Mouse (Mus musculus) frontal cortex, postnatal 14 days (tissue): ENCODE data around the gene Entpd3.
A peak's percentile ranks its signal among the peaks of the same experiment; 100 is the strongest.

Source experiments
- DNase-seq, 2 experiments: peaks; one replicate each; pipeline ENCODE4 v3.0.0; 2022; ENCODE audit warnings: low spot score in 2 of 2

The Entpd3 gene

GRCm38 (mm10) chr9:120539662-120540251 is at the start of gene Entpd3:
Entpd3 (plus strand) TSS chr9:120539818.
- peak in 1 of 2 experiments; percentile 20 for DNase-seq

GRCm38 (mm10) chr9:120491509-120491908 is 48.1 kb upstream of the Entpd3 start:
- no peak for DNase-seq

DNA sequence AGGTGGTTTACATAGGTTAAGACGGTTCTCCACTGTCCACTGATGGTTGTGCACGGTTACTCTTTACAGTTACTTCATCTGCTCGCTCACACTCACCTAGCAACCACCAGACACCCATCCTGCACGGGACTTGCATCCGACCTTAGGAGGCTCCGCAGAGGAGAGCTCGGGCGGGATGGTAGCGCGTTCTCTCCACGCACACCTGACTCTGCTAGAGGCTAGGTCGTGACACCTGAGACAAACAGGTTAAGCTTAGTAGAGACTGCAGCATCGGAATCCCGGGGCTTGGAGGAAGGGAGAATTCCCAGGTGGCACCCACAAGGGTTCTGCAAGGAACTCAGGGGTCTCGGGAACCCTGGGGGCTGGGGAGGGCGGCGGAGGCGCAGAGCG is 47.6 kb upstream of the Entpd3 start, which contains the start of gene Eif1b:
Eif1b (plus strand) TSS at position 223 of the 390 bp plus-strand sequence.
- no peak for DNase-seq

DNA sequence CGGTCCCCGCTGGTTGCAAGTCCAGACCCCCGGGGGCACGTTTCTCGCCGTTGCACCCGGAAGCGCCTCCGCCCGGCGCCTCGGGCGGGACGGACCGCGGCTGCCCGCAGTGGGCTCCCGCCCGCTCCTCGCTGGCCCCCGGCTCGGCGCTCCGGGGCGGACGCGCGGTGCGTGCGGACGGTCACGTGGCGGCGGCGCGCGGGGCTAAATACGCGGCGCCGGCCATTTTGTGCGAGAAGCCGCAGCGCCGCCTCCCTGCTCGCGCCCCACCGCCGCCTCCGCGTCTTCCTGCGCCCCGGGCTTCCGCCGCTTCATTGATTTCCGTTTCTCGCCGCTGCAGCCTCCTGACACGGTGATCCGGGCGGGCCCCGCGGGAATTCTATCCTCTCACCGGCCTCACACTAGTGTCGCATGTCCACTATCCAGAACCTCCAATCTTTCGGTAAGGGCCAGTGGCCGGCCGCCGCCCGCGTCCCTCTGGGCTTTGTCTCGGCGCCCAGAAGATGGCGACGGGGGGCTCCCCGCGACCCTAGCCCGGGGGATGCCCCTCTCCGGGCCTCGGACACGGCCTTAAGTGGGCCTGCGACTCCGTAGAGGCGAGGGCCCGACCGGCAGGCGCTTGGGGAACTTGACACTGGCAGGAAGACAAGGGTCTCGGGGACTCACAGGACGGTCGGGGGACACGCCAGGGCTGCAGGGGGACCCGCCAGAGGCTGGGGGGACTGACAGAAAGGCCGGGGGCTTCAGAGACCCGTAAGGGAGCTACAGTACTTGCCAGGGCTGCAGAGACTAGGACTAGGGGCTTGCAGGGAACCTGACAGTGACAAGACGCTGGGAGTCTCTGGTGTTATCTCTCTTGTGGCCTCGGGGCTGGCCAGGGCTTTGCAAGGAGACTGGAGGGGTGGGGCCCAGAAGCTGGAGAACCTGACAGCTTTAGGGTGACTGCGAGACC is 46.9 kb upstream of the Entpd3 start:
- DNase-seq, result peak in 1 of 2 experiments; percentile 79

DNA sequence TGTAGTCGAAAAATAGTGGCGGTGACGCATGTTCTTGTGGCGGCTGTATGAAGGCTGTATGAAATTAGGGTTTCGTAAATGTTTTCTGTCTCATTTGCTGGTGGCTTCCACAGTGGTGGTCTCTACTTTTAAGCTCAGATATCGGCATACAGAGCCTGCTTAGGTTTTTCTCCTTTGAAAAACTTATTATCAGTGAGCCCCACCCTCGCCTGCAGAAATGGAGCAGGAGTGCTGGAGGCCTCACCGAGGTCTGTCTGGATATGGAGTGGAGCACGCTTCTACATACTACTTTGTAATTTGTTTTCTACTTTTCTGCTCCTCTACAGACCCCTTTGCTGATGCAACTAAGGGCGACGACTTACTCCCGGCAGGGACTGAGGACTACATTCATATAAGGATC is 45.8 kb upstream of the Entpd3 start:
- DNase-seq, result no peak

DNA sequence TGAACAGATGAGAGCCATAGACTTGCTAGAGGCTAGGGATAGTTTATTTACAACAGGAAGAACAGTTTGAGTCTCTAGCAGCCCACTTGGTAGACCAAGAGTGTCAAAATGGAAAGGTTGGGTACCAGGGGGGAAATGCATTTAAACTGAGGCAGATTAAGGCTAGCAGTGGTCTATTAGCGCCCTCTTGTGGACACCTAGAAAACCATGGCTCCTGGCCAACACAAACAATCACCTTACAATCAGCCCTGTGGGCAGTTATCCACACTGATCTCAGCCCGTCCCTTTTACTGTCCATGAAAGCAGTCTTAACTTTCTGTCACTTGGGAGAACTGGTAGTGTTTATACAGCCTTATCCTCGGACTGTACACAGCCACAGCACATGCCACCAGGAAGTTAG is 42.9 kb upstream of the Entpd3 start:
- DNase-seq, result peak in 1 of 2 experiments; percentile 63

- no peak for DNase-seq
These were observed 41.6 kb upstream of the Entpd3 start for GRCm38 (mm10) chr9:120497983-120498382.

DNA sequence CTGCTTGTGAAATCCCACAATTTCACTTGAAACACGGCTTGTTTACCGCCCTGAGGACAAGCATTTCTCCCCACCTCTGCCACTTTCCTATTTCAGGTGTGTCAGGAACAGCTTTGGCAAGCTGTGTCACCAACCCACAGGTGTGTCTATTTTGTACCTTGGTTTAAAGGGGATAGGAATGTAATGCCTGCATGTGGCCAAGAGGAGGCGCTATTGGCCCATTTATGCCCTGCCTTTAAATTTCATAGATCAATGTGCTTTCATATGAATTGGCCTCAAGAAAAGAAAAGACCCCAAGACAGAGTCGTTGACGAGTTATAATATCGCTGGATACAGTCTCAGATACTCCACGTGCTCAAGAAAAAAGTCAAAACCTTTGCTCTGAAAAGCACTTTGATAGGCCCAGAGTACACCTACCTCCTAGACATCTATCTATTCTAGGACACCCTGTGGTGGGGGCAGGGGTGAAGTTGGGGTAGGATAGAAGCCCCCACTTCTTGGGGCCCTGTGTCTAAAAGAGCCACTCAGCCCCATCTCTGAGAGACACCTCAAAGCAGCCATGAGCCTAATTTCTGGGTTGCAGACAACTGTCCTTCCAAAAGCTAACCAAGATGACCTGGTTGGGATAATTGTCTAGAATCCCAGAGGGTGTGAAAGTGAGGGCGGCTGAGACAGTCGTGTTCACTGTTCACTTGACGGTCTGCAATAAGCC is 38.3 kb upstream of the Entpd3 start:
- no peak for DNase-seq

DNA sequence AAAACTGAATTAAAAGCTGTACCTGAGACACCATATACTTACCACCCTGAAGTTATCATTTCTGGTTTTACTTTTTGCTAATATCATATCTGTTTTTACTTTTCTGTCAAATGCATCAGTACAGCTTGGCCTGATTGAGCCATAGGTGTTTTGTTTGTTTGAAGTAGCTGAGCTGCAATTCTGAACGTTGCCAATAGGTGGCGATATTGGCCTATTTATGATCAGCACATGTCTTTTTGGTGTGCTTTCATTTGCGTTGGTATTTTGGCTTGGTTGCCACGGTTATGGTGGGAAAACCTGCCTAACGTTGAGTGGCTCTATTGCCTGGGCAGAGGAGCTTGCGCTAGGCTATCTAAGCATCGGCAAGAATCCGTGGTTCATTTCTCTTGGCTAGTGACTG is 37.6 kb upstream of the Entpd3 start:
- peak in 1 of 2 experiments; percentile 74 for DNase-seq

- no peak for DNase-seq
These were observed 35.2 kb upstream of the Entpd3 start for GRCm38 (mm10) chr9:120504423-120504822.

- DNase-seq, result no peak
These were observed 27.8 kb upstream of the Entpd3 start for GRCm38 (mm10) chr9:120511781-120512180.

GRCm38 (mm10) chr9:120516720-120517119 is 22.9 kb upstream of the Entpd3 start:
- DNase-seq, result no peak

GRCm38 (mm10) chr9:120518946-120519345 is 20.7 kb upstream of the Entpd3 start:
- no peak for DNase-seq

- DNase-seq, result no peak
These were observed 20.0 kb upstream of the Entpd3 start for GRCm38 (mm10) chr9:120519469-120520125.

- no peak for DNase-seq
These were observed 18.5 kb upstream of the Entpd3 start for GRCm38 (mm10) chr9:120521161-120521560.

DNA sequence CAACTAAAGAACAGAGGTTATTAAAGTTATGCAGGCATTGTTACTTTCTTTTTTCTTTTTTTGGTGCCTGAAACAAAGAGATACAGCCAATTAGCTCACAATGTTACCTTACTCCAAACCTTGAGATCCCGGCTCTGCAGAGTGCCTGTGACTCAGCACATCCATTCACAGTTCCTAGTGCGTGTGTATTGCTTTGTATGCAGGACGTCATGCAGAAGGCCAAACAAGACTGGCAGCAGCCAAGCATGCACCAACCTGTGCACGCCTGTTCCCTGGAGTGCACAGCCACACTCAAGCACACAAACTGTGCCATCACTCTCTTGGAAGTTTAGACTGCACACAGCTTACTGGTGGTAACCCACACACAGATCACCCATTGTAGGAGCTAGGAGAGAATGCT is 12.3 kb upstream of the Entpd3 start:
- DNase-seq, result no peak

- no peak for DNase-seq
These were observed 11.7 kb upstream of the Entpd3 start for GRCm38 (mm10) chr9:120527919-120528318.

GRCm38 (mm10) chr9:120528815-120529510 is 10.7 kb upstream of the Entpd3 start:
- no peak for DNase-seq

- no peak for DNase-seq
These were observed 9.1 kb upstream of the Entpd3 start for GRCm38 (mm10) chr9:120530471-120530870.

DNA sequence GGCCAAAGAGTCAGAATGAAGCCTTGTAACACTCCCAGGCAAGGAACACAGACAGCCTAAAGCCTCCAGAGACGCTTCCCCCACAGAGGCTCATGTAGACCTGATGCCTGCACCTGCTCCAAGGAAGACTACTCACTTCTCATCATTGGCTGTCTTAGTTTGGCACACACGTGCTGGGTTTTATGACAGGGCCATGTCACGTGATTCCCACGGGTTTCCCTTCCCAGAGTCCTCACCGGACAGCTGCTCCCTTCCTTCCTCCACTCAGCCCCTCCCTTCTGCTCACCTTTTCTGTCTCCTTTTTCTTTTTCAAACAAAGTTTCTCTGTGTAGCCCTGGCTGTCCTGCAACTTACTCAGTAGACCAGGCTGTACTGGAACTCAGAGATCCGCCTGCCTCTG is 7.6 kb upstream of the Entpd3 start:
- DNase-seq, result no peak

- no peak for DNase-seq
These were observed 6.9 kb upstream of the Entpd3 start for GRCm38 (mm10) chr9:120532691-120533090.
